Mouse (Mus musculus): ENCODE measurements around the gene Olah. TPM values are rescaled to one million over a fixed set of nuclear protein-coding genes. Genes with fewer than 3 reads are reported as not detected.

The Olah gene
- total RNA-seq, 2 experiments from 2014 or later = not detected

GRCm38 (mm10) chr2:3355793-3356192 is 41.2 kb downstream of the Olah start:
- intact Hi-C loops (cut with DNase I) = no loop called here
- DNase-seq = no peak

GRCm38 (mm10) chr2:3353160-3353559 is 43.9 kb downstream of the Olah start:
- DNase-seq = no peak
- intact Hi-C loops (cut with DNase I) = no loop called here

GRCm38 (mm10) chr2:3348919-3349318 is 48.1 kb downstream of the Olah start:
- no peak for DNase-seq
- intact Hi-C loops (cut with DNase I) = loop anchor here (10.0 kb wide), 1 partner anchor 446 kb away; no protein-coding TSS in a partner anchor

GRCm38 (mm10) chr2:3348422-3348821 is 48.6 kb downstream of the Olah start:
- DNase-seq = no peak
- intact Hi-C loops (cut with DNase I) = loop anchor here (10.0 kb wide), 1 partner anchor 446 kb away; no protein-coding TSS in a partner anchor

GRCm38 (mm10) chr2:3335611-3336301 is 61.3 kb downstream of the Olah start, which contains the start of gene Acbd7:
TSS of gene Acbd7 (plus strand) at chr2:3336168.
- intact Hi-C loops (cut with DNase I) = loop anchor here (5.0 kb wide), 1 partner anchor 82 kb away; no protein-coding TSS in a partner anchor
- peak in 1 of 2 experiments; percentile 6 for DNase-seq

- DNase-seq = no peak
- intact Hi-C loops (cut with DNase I) = loop anchor here (5.0 kb wide), 1 partner anchor 51 kb away; the partner anchor contains the start of gene Nmt2
Observed at GRCm38 (mm10) chr2:3333761-3334160, 63.2 kb downstream of the Olah start.

- peak; percentile 94 to 98 for DNase-seq
- intact Hi-C loops (cut with DNase I) = loop anchor here (5.0 kb wide), 1 partner anchor 50 kb away; the partner anchor contains the start of gene Nmt2
Observed at GRCm38 (mm10) chr2:3332484-3333242, 64.3 kb downstream of the Olah start, which contains the start of gene Rpp38. TSS of gene Rpp38 (minus strand) at chr2:3332643.

- intact Hi-C loops (cut with DNase I) = loop anchor here (5.0 kb wide), 1 partner anchor 50 kb away; the partner anchor contains the start of gene Nmt2
- DNase-seq = no peak
Observed at GRCm38 (mm10) chr2:3332056-3332455, 65.0 kb downstream of the Olah start.

- intact Hi-C loops (cut with DNase I) = loop anchor here (5.0 kb wide), 1 partner anchor 49 kb away; the partner anchor contains the start of gene Nmt2
- DNase-seq = no peak
Observed at GRCm38 (mm10) chr2:3331071-3331703, 65.8 kb downstream of the Olah start.

- intact Hi-C loops (cut with DNase I) = loop anchor here (5.0 kb wide), 1 partner anchor 185 kb away; the partner anchor contains the start of genes Cdnf, Gm45902 and Hspa14
- peak; percentile 20 to 25 for DNase-seq
Observed at GRCm38 (mm10) chr2:3327351-3327750, 69.7 kb downstream of the Olah start.

- no peak for DNase-seq
- intact Hi-C loops (cut with DNase I) = loop anchor here (5.0 kb wide), 1 partner anchor 186 kb away; the partner anchor contains the start of genes Cdnf, Gm45902 and Hspa14
Observed at GRCm38 (mm10) chr2:3326547-3326946, 70.5 kb downstream of the Olah start.

- DNase-seq = no peak
- intact Hi-C loops (cut with DNase I) = loop anchor here (5.0 kb wide), 1 partner anchor 188 kb away; the partner anchor contains the start of genes Cdnf, Gm45902 and Hspa14
Observed at GRCm38 (mm10) chr2:3324381-3325130, 72.5 kb downstream of the Olah start.

- no peak for DNase-seq
- intact Hi-C loops (cut with DNase I) = no loop called here
Observed at GRCm38 (mm10) chr2:3323132-3323531, 73.9 kb downstream of the Olah start.

GRCm38 (mm10) chr2:3305426-3306025 is 91.5 kb downstream of the Olah start:
- DNase-seq = peak in 1 of 2 experiments; percentile 8
- intact Hi-C loops (cut with DNase I) = no loop called here

- DNase-seq = no peak
- intact Hi-C loops (cut with DNase I) = no loop called here
Observed at GRCm38 (mm10) chr2:3295826-3296225, 101.2 kb downstream of the Olah start.

GRCm38 (mm10) chr2:3292170-3292569 is 104.8 kb downstream of the Olah start:
- intact Hi-C loops (cut with DNase I) = no loop called here
- DNase-seq = no peak

Measured in gastrocnemius, postnatal 36 days (tissue).